In genomic region chr3:108294398-108294797, GRCm38 (mm10) we compare ENCODE assay signal across 13 mouse cellular contexts. TPM values are rescaled to one million over a fixed set of nuclear protein-coding genes. Genes with fewer than 3 reads are reported as not detected.
A peak's percentile ranks its signal among the peaks of the same experiment; 100 is the strongest.
DNase-seq lines count a peak whose midpoint lies in the region; ATAC-seq and TF ChIP-seq lines count a peak whose summit lies in the region.
"Had no signal": no experiment of that assay in that cellular context is flagged by ENCODE, and none has a peak within 500 bp of the region (broad histone marks: within the 10 kb centered on the region; RNA-seq: fewer than 3 reads in every experiment).

No protein-coding gene starts in this region.

- TF ChIP-seq POLR2A in heart, adult 2 months (IDR thresholded peaks at IDR 0.05; ENCODE audit: insufficient read depth, low read depth, low read length) = no peak

- H3K9ac ChIP-seq in heart, adult 2 months (ENCODE audit: low read depth, low read length) = no peak overlapping the region
- 0 out of 2 replicates have a peak overlapping the region, but pooled peaks have one; percentile 1 for H3K9ac ChIP-seq in midbrain, embryonic 15.5 days
- H3K9ac ChIP-seq in midbrain, embryonic 14.5 days (replicated peaks; ENCODE audit: low read length) = no peak overlapping the region
- H3K9ac ChIP-seq in intestine, embryonic 15.5 days = no peak overlapping the region
- no peak overlapping the region for H3K9ac ChIP-seq in hindbrain, embryonic 11.5 days (ENCODE audit: low read depth, low read length)
- H3K9ac ChIP-seq: midbrain, embryonic 12.5 days had no signal

- no peak for TF ChIP-seq CTCF in heart, adult 2 months (IDR thresholded peaks at IDR 0.05)

- H3K4me1 ChIP-seq in heart, adult 2 months (ENCODE audit: control insufficient read depth, insufficient read depth, low read length) = peaks cover 26% of the 10 kb centered on the region
- peaks cover 50% of the 10 kb centered on the region for H3K4me1 ChIP-seq in midbrain, embryonic 15.5 days
- H3K4me1 ChIP-seq in midbrain, embryonic 14.5 days (ENCODE audit: control insufficient read depth, insufficient read depth, low read length) = peaks cover 42% of the 10 kb centered on the region
- H3K4me1 ChIP-seq in intestine, embryonic 15.5 days (replicated peaks) = peaks cover 30% of the 10 kb centered on the region
- H3K4me1 ChIP-seq in hindbrain, embryonic 11.5 days (replicated peaks; ENCODE audit: control insufficient read depth, insufficient read depth, low read length) = peaks cover 5% of the 10 kb centered on the region

- H3K36me3 ChIP-seq in heart, adult 2 months (ENCODE audit: control insufficient read depth, insufficient read depth, low read length) = peaks cover 5% of the 10 kb centered on the region
- H3K36me3 ChIP-seq in midbrain, embryonic 15.5 days (replicated peaks) = no peaks in the 10 kb centered on the region
- H3K36me3 ChIP-seq in midbrain, embryonic 14.5 days (ENCODE audit: control insufficient read depth, insufficient read depth, low read length) = no peaks in the 10 kb centered on the region
- H3K36me3 ChIP-seq in intestine, embryonic 15.5 days = no peaks in the 10 kb centered on the region
- H3K36me3 ChIP-seq in hindbrain, embryonic 11.5 days (ENCODE audit: control insufficient read depth, insufficient read depth, low read length) = no peaks in the 10 kb centered on the region
- H3K36me3 ChIP-seq: midbrain, embryonic 12.5 days had no signal

- DNase-seq in heart, adult 2 months = no peak
- DNase-seq in heart, postnatal 36 days = no peak
- no peak for DNase-seq in midbrain, embryonic 14.5 days
- peak; percentile 57 for DNase-seq in testis, postnatal 14 days (ENCODE audit: low spot score)
- DNase-seq in hindbrain, embryonic 11.5 days (ENCODE audit: low spot score) = no peak
- DNase-seq: adrenal gland, adult 2 months; cerebellum, adult 9-11 months; layer of hippocampus, postnatal 36 days had no signal

- no peaks in the 10 kb centered on the region for H3K79me2 ChIP-seq in heart, adult 2 months (replicated peaks; ENCODE audit: control insufficient read depth, insufficient read depth, low read length)

- H3K4me3 ChIP-seq in heart, adult 2 months = no peak overlapping the region
- H3K4me3 ChIP-seq in midbrain, embryonic 15.5 days = no peak overlapping the region
- H3K4me3 ChIP-seq in midbrain, embryonic 14.5 days (replicated peaks; ENCODE audit: low read depth, low read length) = no peak overlapping the region
- H3K4me3 ChIP-seq in intestine, embryonic 15.5 days (replicated peaks) = no peak overlapping the region
- no peak overlapping the region for H3K4me3 ChIP-seq in hindbrain, embryonic 11.5 days (ENCODE audit: low read depth, low read length)
- H3K4me3 ChIP-seq: midbrain, embryonic 12.5 days had no signal

- H3K27ac ChIP-seq in heart, adult 2 months = peak overlapping the region; percentile 81
- H3K27ac ChIP-seq in midbrain, embryonic 15.5 days = no peak overlapping the region
- no peak overlapping the region for H3K27ac ChIP-seq in midbrain, embryonic 14.5 days (replicated peaks; ENCODE audit: low read depth, low read length)
- H3K27ac ChIP-seq in intestine, embryonic 15.5 days = no peak overlapping the region
- H3K27ac ChIP-seq in hindbrain, embryonic 11.5 days (ENCODE audit: low read depth, low read length) = no peak overlapping the region
- H3K27ac ChIP-seq: midbrain, embryonic 12.5 days had no signal

- intact Hi-C loops in heart, adult 2 months (cut with DNase I) = no loop called here
- intact Hi-C loops in heart, postnatal 36 days (cut with DNase I) = no loop called here

- no peak for TF ChIP-seq EP300 in heart, adult 2 months (IDR thresholded peaks at IDR 0.05; ENCODE audit: insufficient read depth, low read depth, low read length)

- no peaks in the 10 kb centered on the region for H3K9me3 ChIP-seq in midbrain, embryonic 15.5 days
- H3K9me3 ChIP-seq in midbrain, embryonic 14.5 days (ENCODE audit: control insufficient read depth, low read length) = no peaks in the 10 kb centered on the region
- no peaks in the 10 kb centered on the region for H3K9me3 ChIP-seq in intestine, embryonic 15.5 days
- no peaks in the 10 kb centered on the region for H3K9me3 ChIP-seq in hindbrain, embryonic 11.5 days (ENCODE audit: control insufficient read depth, low read length)
- H3K9me3 ChIP-seq: midbrain, embryonic 12.5 days had no signal

- H3K27me3 ChIP-seq in heart, adult 2 months (ENCODE audit: control insufficient read depth, insufficient read depth, low read length) = no peaks in the 10 kb centered on the region
- no peaks in the 10 kb centered on the region for H3K27me3 ChIP-seq in midbrain, embryonic 15.5 days (replicated peaks)
- H3K27me3 ChIP-seq in midbrain, embryonic 14.5 days (ENCODE audit: control insufficient read depth, insufficient read depth, low read length) = no peaks in the 10 kb centered on the region
- H3K27me3 ChIP-seq in intestine, embryonic 15.5 days (replicated peaks) = no peaks in the 10 kb centered on the region
- H3K27me3 ChIP-seq in hindbrain, embryonic 11.5 days (ENCODE audit: control insufficient read depth, insufficient read depth, low read length) = no peaks in the 10 kb centered on the region
- H3K27me3 ChIP-seq: midbrain, embryonic 12.5 days had no signal

- no peak overlapping the region for H3K4me2 ChIP-seq in midbrain, embryonic 15.5 days
- no peak overlapping the region for H3K4me2 ChIP-seq in midbrain, embryonic 14.5 days (ENCODE audit: low read length)
- H3K4me2 ChIP-seq in intestine, embryonic 15.5 days (replicated peaks) = no peak overlapping the region
- no peak overlapping the region for H3K4me2 ChIP-seq in hindbrain, embryonic 11.5 days (replicated peaks; ENCODE audit: low read depth, low read length)
- H3K4me2 ChIP-seq: midbrain, embryonic 12.5 days had no signal

- ATAC-seq in midbrain, embryonic 15.5 days (replicated peaks) = no peak
- ATAC-seq in midbrain, embryonic 14.5 days (ENCODE audit: low FRiP score, low TSS enrichment) = no peak
- ATAC-seq in intestine, embryonic 15.5 days = peak; percentile 39; the same call in 1 of the 2 replicates
- no peak for ATAC-seq in activated CD4-positive, CD25-positive, alpha-beta regulatory T cell, adult 4 months
- no peak for ATAC-seq in hindbrain, embryonic 11.5 days (ENCODE audit: low FRiP score)
- ATAC-seq: inflammation-experienced regulatory T-cells, adult 6 months had no signal

- 23% methylated on average over 2 of the region's 2 CpGs for WGBS in heart, adult 2 months
- WGBS in midbrain, embryonic 15.5 days = 48% methylated on average over 2 of the region's 2 CpGs
- 46% methylated on average over 2 of the region's 2 CpGs for WGBS in midbrain, embryonic 14.5 days
- WGBS in intestine, embryonic 15.5 days = 28% methylated on average over 2 of the region's 2 CpGs
- 47% methylated on average over 2 of the region's 2 CpGs for WGBS in hindbrain, embryonic 11.5 days

RNA-seq across cellular contexts. Expression of gene Sort1, which starts 10.5 kb away (rescaled TPM):
- total RNA-seq in heart, adult 2 months (2021) = 10 to 100 TPM; 17.4 to 19.2 TPM
- polyA plus RNA-seq in heart, adult 2 months (2012; rRNA removed) = 33.7 and 51.9 TPM in 2 replicates
- 10 to 100 TPM; 18.7 to 20.3 TPM for total RNA-seq in heart, postnatal 36 days (2021)
- polyA plus RNA-seq in midbrain, embryonic 15.5 days (2015; fragmentation: Nextera tagmentation; extraction: Ambion mirVana) = 22.1 and 22.3 TPM in 2 replicates
- 23.4 and 28.6 TPM in 2 replicates for polyA plus RNA-seq in midbrain, embryonic 14.5 days (2014; fragmentation: Nextera tagmentation; extraction: Ambion mirVana)
- polyA plus RNA-seq in intestine, embryonic 15.5 days (2015; fragmentation: Nextera tagmentation; extraction: Ambion mirVana) = 9.4 and 10.4 TPM in 2 replicates
- under 1 TPM in 1 of 2 experiments, not detected in 1; 0.07 TPM for polyA plus RNA-seq in activated CD4-positive, CD25-positive, alpha-beta regulatory T cell, adult 4 months (2017; shearing (Covaris generic))
- 20.2 and 27.5 TPM in 2 replicates for polyA plus RNA-seq in hindbrain, embryonic 11.5 days (2014; fragmentation: Nextera tagmentation; extraction: Ambion mirVana)
- polyA plus RNA-seq: inflammation-experienced regulatory T-cells, adult 6 months had no signal

RNA-seq across cellular contexts. Expression of gene Psma5, which starts 37.7 kb away (rescaled TPM):
- 10 to 100 TPM; 48.1 to 49.9 TPM for total RNA-seq in heart, adult 2 months (2021)
- 42.4 and 75.5 TPM in 2 replicates for polyA plus RNA-seq in heart, adult 2 months (2012; rRNA removed)
- total RNA-seq in heart, postnatal 36 days (2021) = 10 to 100 TPM; 54.3 to 55.2 TPM
- 224 and 234 TPM in 2 replicates for polyA plus RNA-seq in midbrain, embryonic 15.5 days (2015; fragmentation: Nextera tagmentation; extraction: Ambion mirVana)
- 249 and 256 TPM in 2 replicates for polyA plus RNA-seq in midbrain, embryonic 14.5 days (2014; fragmentation: Nextera tagmentation; extraction: Ambion mirVana)
- 271 and 291 TPM in 2 replicates for polyA plus RNA-seq in intestine, embryonic 15.5 days (2015; fragmentation: Nextera tagmentation; extraction: Ambion mirVana)
- 100 to 1,000 TPM; 196 to 245 TPM for polyA plus RNA-seq in activated CD4-positive, CD25-positive, alpha-beta regulatory T cell, adult 4 months (2017; shearing (Covaris generic))
- polyA plus RNA-seq in hindbrain, embryonic 11.5 days (2014; fragmentation: Nextera tagmentation; extraction: Ambion mirVana) = 275 and 296 TPM in 2 replicates
